Mouse (Mus musculus): ENCODE results near the gene Lrriq4.

- TF ChIP-seq POLR2A (IDR thresholded peaks at IDR 0.05; ENCODE audit: insufficient read depth, low read depth, low read length) (no peak), CTCF (IDR thresholded peaks at IDR 0.05; ENCODE audit: insufficient read depth, low read depth, low read length) (no peak)
Observed at GRCm38 (mm10) chr3:30647440-30648090, 3.3 kb downstream of the Lrriq4 start, which contains the start of gene Lrrc34.

Data from olfactory bulb, adult 2 months (tissue).